Mouse (Mus musculus) left cerebral cortex, postnatal 36 days (tissue): ENCODE measurements around the gene Vamp9. TPM values are rescaled to one million over a fixed set of nuclear protein-coding genes. Genes with fewer than 3 reads are reported as not detected.

Experiments
- DNase-seq, 2 experiments: peaks; one replicate each; pipeline ENCODE4 v3.0.0; 2021 to 2022; ENCODE audit warnings: low spot score in 2 of 2, mixed read lengths in 1 of 2
- intact Hi-C: fragments of 180-260 bp; cut with DNase I; formaldehyde crosslinking; loops from one replicate; pipeline ENCODE4 v1.15.1; 2025
- total RNA-seq, 2 experiments: library from RNA; stranded (reverse); gene quantifications; 2 replicates each; pipeline ENCODE4 v1.2.3; 2021

Vamp9 gene
- total RNA-seq: under 1 TPM; 0.75 to 0.76 TPM

GRCm38 (mm10) chr5:99906181-99906956 lies at the start of gene Vamp9:
TSS of gene Vamp9 (plus strand) at chr5:99906254.
- intact Hi-C loops: no loop called here
- peak; percentile 91 to 94 for DNase-seq

GRCm38 (mm10) chr5:99857106-99857637 lies 48.9 kb upstream of the Vamp9 start:
- no peak for DNase-seq
- intact Hi-C loops: no loop called here

- intact Hi-C loops: no loop called here
These were observed 46.2 kb upstream of the Vamp9 start for GRCm38 (mm10) chr5:99859637-99860433.

GRCm38 (mm10) chr5:99861816-99862215 lies 44.2 kb upstream of the Vamp9 start:
- no peak for DNase-seq
- intact Hi-C loops: no loop called here

More at GRCm38 (mm10) chr5:99859637-99860433, 46.2 kb upstream of the Vamp9 start:
- no peak for DNase-seq

- intact Hi-C loops: no loop called here
- DNase-seq: no peak
These were observed 42.2 kb upstream of the Vamp9 start for GRCm38 (mm10) chr5:99863656-99864380.

- no peak for DNase-seq
- intact Hi-C loops: no loop called here
These were observed 40.3 kb upstream of the Vamp9 start for GRCm38 (mm10) chr5:99865779-99866178.

GRCm38 (mm10) chr5:99868286-99868685 lies 37.8 kb upstream of the Vamp9 start:
- intact Hi-C loops: no loop called here
- no peak for DNase-seq

- intact Hi-C loops: no loop called here
These were observed 37.1 kb upstream of the Vamp9 start for GRCm38 (mm10) chr5:99868923-99869322.

GRCm38 (mm10) chr5:99877565-99877964 lies 28.5 kb upstream of the Vamp9 start:
- intact Hi-C loops: no loop called here
- DNase-seq: no peak

More at GRCm38 (mm10) chr5:99868923-99869322, 37.1 kb upstream of the Vamp9 start:
- no peak for DNase-seq

- intact Hi-C loops: no loop called here
- no peak for DNase-seq
These were observed 23.6 kb upstream of the Vamp9 start for GRCm38 (mm10) chr5:99882441-99882840.

- no peak for DNase-seq
- intact Hi-C loops: no loop called here
These were observed 22.0 kb upstream of the Vamp9 start for GRCm38 (mm10) chr5:99884035-99884434.

- intact Hi-C loops: no loop called here
- DNase-seq: no peak
These were observed 18.9 kb upstream of the Vamp9 start for GRCm38 (mm10) chr5:99887133-99887532.

GRCm38 (mm10) chr5:99891516-99892441 lies 14.3 kb upstream of the Vamp9 start:
- intact Hi-C loops: loop anchor here (2.0 to 10.0 kb wide), 4 partner anchors 177 to 689 kb away; no protein-coding TSS in a partner anchor
- peak; percentile 72 to 78 for DNase-seq

GRCm38 (mm10) chr5:99900041-99900440 lies 6.0 kb upstream of the Vamp9 start:
- intact Hi-C loops: loop anchor here (1.0 kb wide), 1 partner anchor 698 kb away; no protein-coding TSS in a partner anchor
- DNase-seq: peak; percentile 48 to 57

- intact Hi-C loops: no loop called here
These were observed 323 bp upstream of the Vamp9 start for GRCm38 (mm10) chr5:99905731-99906130.

GRCm38 (mm10) chr5:99915494-99915893 lies 9.4 kb downstream of the Vamp9 start:
- no peak for DNase-seq
- intact Hi-C loops: no loop called here

More at GRCm38 (mm10) chr5:99905731-99906130, 323 bp upstream of the Vamp9 start:
- no peak for DNase-seq

- intact Hi-C loops: loop anchor here (10.0 kb wide), 1 partner anchor 383 kb away; no protein-coding TSS in a partner anchor
- DNase-seq: no peak
These were observed 16.0 kb downstream of the Vamp9 start for GRCm38 (mm10) chr5:99922033-99922432.

- no peak for DNase-seq
- intact Hi-C loops: loop anchor here (10.0 kb wide), 1 partner anchor 377 kb away; no protein-coding TSS in a partner anchor
These were observed 21.9 kb downstream of the Vamp9 start for GRCm38 (mm10) chr5:99927951-99928350.
